Mouse (Mus musculus) CD4-positive, CD25-positive, alpha-beta regulatory T cell (primary cell): ENCODE data around the gene Ppif. TPM values are rescaled to one million over a fixed set of nuclear protein-coding genes. Genes with fewer than 3 reads are reported as not detected.

ENCODE experiments used
- polyA plus RNA-seq: library from polyadenylated mRNA; unstranded; fragments of 100-300 nt; shearing (Covaris generic); gene quantifications from one replicate; pipeline ENCODE4 v1.2.1, GENCODE M21; 2017

Gene Ppif
- 48.9 TPM for polyA plus RNA-seq

GRCm38 (mm10) chr14:25693888-25694568 is at the start of gene Ppif:
Gene Ppif, plus strand, starts transcription at chr14:25694154.

Other genes with a start within 250 kb of the Ppif start
- 49.3 TPM for gene Zmiz1, start 235.0 kb upstream of the Ppif start, polyA plus RNA-seq
- 4.3 TPM for gene Zcchc24, start 74.9 kb downstream of the Ppif start, polyA plus RNA-seq
- 57.1 TPM for gene Anxa11, start 148.0 kb downstream of the Ppif start, polyA plus RNA-seq
- gene Plac9a, start 208.9 kb downstream of the Ppif start, polyA plus RNA-seq = not detected
- gene Tmem254a, start 233.5 kb downstream of the Ppif start, polyA plus RNA-seq = 13.3 TPM
- not detected for gene Cphx1, start 244.2 kb downstream of the Ppif start, polyA plus RNA-seq